Mouse (Mus musculus): ENCODE results near the gene Dop1b. TPM values are rescaled to one million over a fixed set of nuclear protein-coding genes. Genes with fewer than 3 reads are reported as not detected.

Dop1b gene
- total RNA-seq (2023) = 56.6 TPM

GRCm38 (mm10) chr16:93711411-93712188 lies at the start of gene Dop1b:
Gene Dop1b, plus strand, starts transcription at chr16:93711904.

DNA sequence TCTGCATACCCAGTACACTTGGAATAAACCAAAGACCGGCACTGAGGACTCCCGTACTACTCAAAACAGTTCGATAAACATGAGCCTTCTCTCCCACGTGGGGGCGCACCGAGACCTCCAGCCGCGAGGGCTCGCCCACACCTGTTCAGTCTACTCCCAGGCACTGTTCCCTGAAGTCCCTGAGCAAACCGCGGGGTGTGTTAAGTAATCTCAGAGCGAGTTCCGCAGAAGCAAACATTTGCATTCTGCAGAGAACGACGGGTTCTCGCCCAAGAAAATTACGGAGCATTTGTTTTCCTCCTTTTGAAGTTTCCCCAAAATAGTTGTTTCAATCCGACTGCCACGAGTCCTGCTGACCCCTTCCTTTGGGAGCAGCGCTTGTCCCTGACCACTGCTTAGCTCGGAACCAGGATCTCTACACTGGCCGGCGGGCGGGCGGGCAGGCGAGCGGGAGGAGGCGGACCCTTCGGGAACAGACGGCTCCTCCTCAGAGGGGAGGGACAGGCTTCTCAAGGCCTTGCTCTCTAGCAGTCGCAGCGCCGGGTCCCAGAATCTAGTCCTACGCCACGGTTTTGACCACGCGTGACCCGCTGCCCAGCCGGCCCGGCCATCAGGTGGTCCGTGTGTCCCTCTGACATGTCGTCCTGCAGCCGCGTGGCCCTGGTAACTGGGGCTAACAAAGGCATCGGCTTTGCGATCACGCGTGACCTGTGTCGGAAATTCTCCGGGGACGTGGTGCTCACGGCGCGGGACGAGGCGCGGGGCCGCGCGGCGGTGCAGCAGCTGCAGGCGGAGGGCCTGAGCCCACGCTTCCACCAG lies 28.8 kb upstream of the Dop1b start, which contains the start of gene Cbr3:
TSS of gene Cbr3 (plus strand) at position 527 of the 819 bp plus-strand sequence.

DNA sequence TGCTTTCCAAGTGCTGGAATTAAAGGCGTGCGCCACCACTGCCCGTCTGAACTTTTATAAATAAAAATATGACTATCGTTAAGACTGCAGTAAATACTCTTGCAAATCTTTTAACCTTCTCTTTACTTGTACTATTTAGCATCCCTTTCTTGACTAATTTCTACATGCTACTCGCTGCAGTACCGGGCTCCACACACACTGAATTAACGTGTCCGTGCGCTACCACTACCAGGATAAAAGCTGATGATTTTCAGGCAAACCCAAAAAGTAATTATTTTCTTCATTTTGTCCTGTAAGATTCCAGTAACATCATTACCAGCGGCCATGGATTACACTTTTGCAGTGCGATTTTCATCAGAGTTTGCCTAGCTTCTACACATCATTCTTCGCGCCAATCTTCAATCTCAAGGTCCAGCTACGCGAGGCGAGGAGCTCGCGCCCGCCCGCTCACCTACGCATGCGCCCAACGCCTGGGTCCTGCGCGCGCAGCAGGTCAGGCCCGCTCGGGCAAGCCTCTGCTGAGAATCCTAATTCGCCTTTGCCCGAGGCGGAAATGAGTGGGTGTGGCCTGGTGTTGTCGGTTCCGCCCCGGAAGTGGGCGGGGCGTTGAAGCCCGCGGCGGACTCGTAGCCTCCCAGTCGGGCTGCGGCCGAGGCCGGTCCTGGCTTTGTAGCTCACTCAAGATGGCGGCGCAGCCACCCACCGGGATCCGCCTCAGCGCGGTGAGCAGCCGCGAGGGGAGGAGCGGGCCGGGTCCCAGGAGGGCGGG lies 120.1 kb downstream of the Dop1b start, which contains the start of gene Morc3:
TSS of gene Morc3 (plus strand) at position 495 of the 769 bp plus-strand sequence.

Other genes starting within 250 kb of the Dop1b start
- 23.0 TPM for gene Setd4, start 107.8 kb upstream of the Dop1b start, total RNA-seq (2023)
- gene Cbr1, start 106.1 kb upstream of the Dop1b start, total RNA-seq (2023) = 23.9 TPM
- 1.1 TPM for gene Gm5678, start 83.8 kb upstream of the Dop1b start, total RNA-seq (2023)
- gene Cbr3, start 28.7 kb upstream of the Dop1b start, total RNA-seq (2023) = not detected
- 122 TPM for gene Morc3, start 120.2 kb downstream of the Dop1b start, total RNA-seq (2023)
- 10.6 TPM for gene Chaf1b, start 172.0 kb downstream of the Dop1b start, total RNA-seq (2023)

Measured in CD8-positive naive resting alpha-beta T cell, adult 57 days (primary cell).